Mouse (Mus musculus): ENCODE data around the gene Hdac7. TPM values are rescaled to one million over a fixed set of nuclear protein-coding genes. Genes with fewer than 3 reads are reported as not detected.

The Hdac7 gene
- polyA plus RNA-seq, 2 experiments, result 4.7 to 8.6 TPM

DNA sequence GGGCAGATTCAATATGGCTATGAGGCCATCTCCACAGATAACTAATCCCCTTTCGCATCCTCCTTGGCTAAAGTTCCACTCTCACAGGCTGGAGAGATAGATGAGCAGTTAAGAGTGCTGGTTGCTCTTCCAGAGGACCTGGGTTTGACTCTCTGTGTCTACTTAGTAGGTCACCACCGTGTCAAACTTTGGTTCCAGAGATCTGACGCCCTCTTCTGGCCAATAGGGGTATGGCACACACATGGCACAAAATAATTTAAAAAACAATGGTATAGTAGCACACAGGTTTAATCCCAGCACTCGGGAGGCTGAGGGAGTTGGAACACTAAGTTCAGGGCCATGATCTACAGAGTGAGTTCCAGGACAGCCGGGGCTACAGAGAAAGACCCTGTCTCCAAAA lies 50.0 kb downstream of the Hdac7 start:
- Histone ChIP-seq H3K9ac (replicated peaks) (no peak overlapping the region), H3K27me3 (ENCODE audit: control insufficient read depth, insufficient read depth, low read length) (no peaks in the 10 kb centered on the region), H3K27ac (no peak overlapping the region), H3K36me3 (replicated peaks; ENCODE audit: control insufficient read depth, insufficient read depth, low read depth) (peaks cover 6% of the 10 kb centered on the region; the same call in 1 of the 2 replicates), H3K4me1 (replicated peaks; ENCODE audit: control insufficient read depth in 2 of 2, insufficient read depth in 2 of 2, low read length in 1 of 2) (no peaks in the 10 kb centered on the region), H3K9me3 (ENCODE audit: control insufficient read depth, low read length) (no peaks in the 10 kb centered on the region), H3K4me2 (ENCODE audit: low read depth) (no peak overlapping the region), H3K4me3 (ENCODE audit: insufficient read depth in 1 of 2, low read depth in 2 of 2, low read length in 2 of 2) (no peak overlapping the region)
- 57% methylated on average over 5 of the region's 5 CpGs for WGBS (ENCODE audit: insufficient replicate concordance)
- no peak for DNase-seq (ENCODE audit: low read depth in 3 of 3, low spot score in 3 of 3)
- ATAC-seq (ENCODE audit: insufficient read depth), result no peak
- TF ChIP-seq EP300 (IDR thresholded peaks at IDR 0.05; ENCODE audit: low read depth), result no peak
- TF ChIP-seq CTCF (IDR thresholded peaks at IDR 0.05; ENCODE audit: low read depth), result peak; percentile 74

DNA sequence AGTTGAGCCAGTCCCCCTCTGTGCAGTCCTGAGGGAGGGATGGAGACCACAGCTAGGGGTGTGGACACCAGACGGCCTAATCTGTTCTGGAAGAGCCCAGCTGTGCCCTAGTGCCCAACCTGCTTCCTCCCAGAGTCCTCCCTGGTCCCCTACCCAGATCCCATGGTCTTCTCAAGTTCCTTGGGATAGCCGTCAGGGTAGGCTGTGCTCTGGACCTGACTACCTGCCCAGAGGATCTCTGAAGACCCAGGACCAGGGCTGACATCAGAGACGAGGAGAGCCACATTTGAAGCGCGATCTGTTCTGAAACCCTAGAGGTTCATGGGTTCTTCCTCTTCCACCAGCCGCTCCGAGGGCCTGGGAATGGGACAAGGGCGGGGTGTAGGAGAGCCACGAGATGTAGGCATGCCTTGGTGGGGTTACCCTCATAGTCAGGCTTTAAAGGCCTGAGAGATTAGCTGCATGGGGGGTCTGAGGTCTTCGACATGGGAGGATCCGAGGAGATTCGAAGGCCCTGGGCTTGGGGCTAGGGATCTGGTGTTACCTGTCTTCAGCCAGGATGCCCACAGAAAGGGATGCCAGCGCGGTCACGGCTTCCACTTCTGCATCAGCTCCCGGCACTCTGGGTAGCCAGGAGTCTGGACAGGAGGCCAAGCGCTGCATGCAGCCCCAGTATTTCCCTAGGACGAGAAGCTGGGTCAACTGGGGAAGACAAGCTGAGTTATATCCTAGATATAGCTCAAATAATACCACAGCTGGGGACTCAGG lies 50.7 kb downstream of the Hdac7 start:
- Histone ChIP-seq H3K27me3 (ENCODE audit: control insufficient read depth, insufficient read depth, low read length) (no peaks in the 10 kb centered on the region), H3K4me2 (ENCODE audit: low read depth) (no peak overlapping the region), H3K36me3 (replicated peaks; ENCODE audit: control insufficient read depth, insufficient read depth, low read depth) (peaks cover 6% of the 10 kb centered on the region; the same call in 1 of the 2 replicates), H3K9ac (replicated peaks) (no peak overlapping the region), H3K4me3 (ENCODE audit: insufficient read depth in 1 of 2, low read depth in 2 of 2, low read length in 2 of 2) (no peak overlapping the region), H3K27ac (no peak overlapping the region), H3K4me1 (replicated peaks; ENCODE audit: control insufficient read depth in 2 of 2, insufficient read depth in 2 of 2, low read length in 1 of 2) (peaks cover 0 to 3% of the 10 kb centered on the region in 2 experiments; a peak in 3 of 4 replicates), H3K9me3 (ENCODE audit: control insufficient read depth, low read length) (no peaks in the 10 kb centered on the region)
- no peak for DNase-seq (ENCODE audit: low read depth in 3 of 3, low spot score in 3 of 3)
- ATAC-seq (ENCODE audit: insufficient read depth), result no peak
- 81% methylated on average over 18 of the region's 18 CpGs for WGBS (ENCODE audit: insufficient replicate concordance)
- no peak for TF ChIP-seq EP300 (IDR thresholded peaks at IDR 0.05; ENCODE audit: low read depth)
- no peak for TF ChIP-seq CTCF (IDR thresholded peaks at IDR 0.05; ENCODE audit: low read depth)

DNA sequence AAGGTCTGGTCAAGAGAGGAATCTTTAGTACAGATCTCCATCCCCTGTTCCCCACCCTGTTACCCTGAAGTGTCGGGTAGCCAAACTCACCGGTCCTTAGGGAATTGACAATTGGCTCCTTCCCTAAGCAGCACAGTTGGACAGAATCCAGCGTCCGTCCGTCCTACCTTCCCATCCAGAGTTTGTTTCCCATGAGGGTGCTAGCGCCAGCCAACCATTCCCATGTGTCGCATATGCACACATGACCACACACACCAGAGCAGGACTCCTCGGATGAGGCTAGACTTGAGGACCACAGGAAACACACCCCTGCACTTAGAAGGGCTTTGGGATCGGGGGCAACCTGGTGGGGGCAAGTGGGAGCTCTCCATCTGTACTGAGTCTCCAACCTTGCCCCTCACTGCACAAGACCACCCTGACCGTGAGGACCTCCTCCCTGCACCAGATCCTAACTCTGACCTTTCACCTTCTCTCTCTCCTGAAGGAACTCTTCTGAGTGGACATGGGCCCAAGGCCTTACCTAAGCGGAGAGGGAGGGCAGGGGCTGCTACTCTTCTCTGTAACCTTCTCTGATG lies 53.1 kb downstream of the Hdac7 start:
- no peaks in the 10 kb centered on the region for H3K27me3 ChIP-seq (ENCODE audit: control insufficient read depth, insufficient read depth, low read length)
- no peak for TF ChIP-seq EP300 (IDR thresholded peaks at IDR 0.05; ENCODE audit: low read depth)
- no peak for TF ChIP-seq CTCF (IDR thresholded peaks at IDR 0.05; ENCODE audit: low read depth)
- H3K4me3 ChIP-seq (ENCODE audit: insufficient read depth in 1 of 2, low read depth in 2 of 2, low read length in 2 of 2), result no peak overlapping the region
- peaks cover 6% of the 10 kb centered on the region; the same call in 1 of the 2 replicates for H3K36me3 ChIP-seq (replicated peaks; ENCODE audit: control insufficient read depth, insufficient read depth, low read depth)
- WGBS (ENCODE audit: insufficient replicate concordance), result 81% methylated on average over 11 of the region's 11 CpGs
- no peaks in the 10 kb centered on the region for H3K9me3 ChIP-seq (ENCODE audit: control insufficient read depth, low read length)
- no peak overlapping the region for H3K27ac ChIP-seq
- ATAC-seq (ENCODE audit: insufficient read depth), result no peak
- peaks cover 15 to 17% of the 10 kb centered on the region in 2 experiments for H3K4me1 ChIP-seq (replicated peaks; ENCODE audit: control insufficient read depth in 2 of 2, insufficient read depth in 2 of 2, low read length in 1 of 2)
- DNase-seq (ENCODE audit: low read depth in 3 of 3, low spot score in 3 of 3), result no peak
- no peak overlapping the region for H3K4me2 ChIP-seq (ENCODE audit: low read depth)
- no peak overlapping the region for H3K9ac ChIP-seq (replicated peaks)

DNA sequence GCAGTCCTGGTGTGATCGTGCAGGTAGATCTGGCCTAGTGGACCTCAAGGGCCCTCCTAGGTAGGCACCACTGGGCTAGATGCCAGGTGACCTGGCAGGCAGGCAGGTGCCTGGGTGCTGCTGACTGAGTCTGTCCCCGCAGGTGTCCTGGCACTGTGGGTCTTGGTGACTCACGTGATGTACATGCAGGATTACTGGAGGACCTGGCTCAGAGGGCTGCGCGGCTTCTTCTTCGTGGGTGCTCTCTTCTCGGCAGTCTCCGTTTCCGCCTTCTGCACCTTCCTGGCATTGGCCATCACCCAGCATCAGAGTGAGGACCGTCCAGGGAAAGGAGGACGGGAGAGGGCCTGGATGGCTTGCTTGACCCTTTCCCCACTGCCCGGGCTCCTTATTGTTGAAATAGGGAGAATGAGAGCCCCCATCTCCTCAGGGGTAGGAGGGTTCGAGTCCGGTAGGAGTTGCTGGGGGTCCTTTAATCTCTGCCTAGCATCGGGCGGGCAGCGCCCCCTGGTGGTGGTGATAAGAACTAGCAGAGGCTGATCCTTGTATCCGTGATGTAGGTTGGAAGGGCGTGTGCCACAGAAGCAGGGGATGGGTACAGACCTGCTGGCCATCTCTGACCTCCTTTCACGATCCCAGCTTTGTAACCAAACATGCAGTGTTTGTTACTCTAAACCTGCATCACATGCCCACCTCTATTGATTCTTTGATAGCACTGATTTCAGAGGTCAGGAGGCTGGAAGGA lies 54.4 kb downstream of the Hdac7 start:
- H3K9ac ChIP-seq (replicated peaks), result no peak overlapping the region
- peaks cover 6% of the 10 kb centered on the region; the same call in 1 of the 2 replicates for H3K36me3 ChIP-seq (replicated peaks; ENCODE audit: control insufficient read depth, insufficient read depth, low read depth)
- no peaks in the 10 kb centered on the region for H3K27me3 ChIP-seq (ENCODE audit: control insufficient read depth, insufficient read depth, low read length)
- H3K4me1 ChIP-seq (replicated peaks; ENCODE audit: control insufficient read depth in 2 of 2, insufficient read depth in 2 of 2, low read length in 1 of 2), result peaks cover 25% of the 10 kb centered on the region in 2 experiments
- no peak overlapping the region for H3K4me2 ChIP-seq (ENCODE audit: low read depth)
- ATAC-seq (ENCODE audit: insufficient read depth) (no peak), DNase-seq (ENCODE audit: low read depth in 3 of 3, low spot score in 3 of 3) (no peak)
- 50% methylated on average over 20 of the region's 20 CpGs for WGBS (ENCODE audit: insufficient replicate concordance)
- H3K27ac ChIP-seq, result no peak overlapping the region
- H3K4me3 ChIP-seq (ENCODE audit: insufficient read depth in 1 of 2, low read depth in 2 of 2, low read length in 2 of 2), result no peak overlapping the region
- TF ChIP-seq EP300 (IDR thresholded peaks at IDR 0.05; ENCODE audit: low read depth) (no peak), CTCF (IDR thresholded peaks at IDR 0.05; ENCODE audit: low read depth) (peak; percentile 96)
- no peaks in the 10 kb centered on the region for H3K9me3 ChIP-seq (ENCODE audit: control insufficient read depth, low read length)

DNA sequence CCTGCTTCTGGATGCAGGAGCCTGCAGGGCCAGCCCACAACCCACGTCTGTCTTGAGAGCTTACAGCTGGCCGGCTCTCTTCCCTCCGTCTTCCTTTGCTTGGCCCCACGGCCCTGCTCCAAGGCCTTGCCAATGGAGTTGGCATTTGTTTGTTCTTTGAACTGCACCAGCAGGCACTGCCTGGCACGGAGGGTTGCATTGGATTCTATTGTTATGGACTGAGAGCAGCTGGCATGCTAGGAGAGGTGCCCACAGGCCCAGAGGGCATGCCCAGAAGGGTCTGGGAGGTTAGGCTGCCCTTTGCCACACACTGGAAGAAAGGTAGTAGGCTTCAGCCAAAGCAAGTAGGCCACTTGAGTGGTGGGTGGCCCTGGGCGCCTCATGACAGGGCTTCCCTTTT lies 55.5 kb downstream of the Hdac7 start:
- Histone ChIP-seq H3K27ac (no peak overlapping the region; the same call in 1 of the 2 replicates), H3K4me1 (replicated peaks; ENCODE audit: control insufficient read depth in 2 of 2, insufficient read depth in 2 of 2, low read length in 1 of 2) (peaks cover 25% of the 10 kb centered on the region in 2 experiments), H3K4me2 (ENCODE audit: low read depth) (no peak overlapping the region), H3K36me3 (replicated peaks; ENCODE audit: control insufficient read depth, insufficient read depth, low read depth) (peaks cover 6% of the 10 kb centered on the region; the same call in 1 of the 2 replicates), H3K4me3 (ENCODE audit: insufficient read depth in 1 of 2, low read depth in 2 of 2, low read length in 2 of 2) (no peak overlapping the region), H3K9me3 (ENCODE audit: control insufficient read depth, low read length) (no peaks in the 10 kb centered on the region), H3K9ac (replicated peaks) (no peak overlapping the region), H3K27me3 (ENCODE audit: control insufficient read depth, insufficient read depth, low read length) (no peaks in the 10 kb centered on the region)
- DNase-seq (ENCODE audit: low read depth in 3 of 3, low spot score in 3 of 3) (no peak), ATAC-seq (ENCODE audit: insufficient read depth) (no peak)
- TF ChIP-seq EP300 (IDR thresholded peaks at IDR 0.05; ENCODE audit: low read depth), result no peak
- 0 out of 2 replicates have a peak, but pooled peaks have one; percentile 3 for TF ChIP-seq CTCF (IDR thresholded peaks at IDR 0.05; ENCODE audit: low read depth)
- WGBS (ENCODE audit: insufficient replicate concordance), result 54% methylated on average over 6 of the region's 6 CpGs

Data from liver, embryonic 14.5 days (tissue).